Mouse (Mus musculus) natural killer cell, adult 2 months (primary cell): ENCODE data around the gene Gm42417.
"Not testable (repeated sequence)": the region's sequence is repeated elsewhere in the genome, so short reads cannot be mapped to it uniquely, and the experiment has no call there.

Experiments used
- DNase-seq, 2 experiments: peaks; one replicate each; pipeline ENCODE4 v3.0.0; 2022; ENCODE audit warnings: low spot score in 2 of 2

The Gm42417 gene

DNA sequence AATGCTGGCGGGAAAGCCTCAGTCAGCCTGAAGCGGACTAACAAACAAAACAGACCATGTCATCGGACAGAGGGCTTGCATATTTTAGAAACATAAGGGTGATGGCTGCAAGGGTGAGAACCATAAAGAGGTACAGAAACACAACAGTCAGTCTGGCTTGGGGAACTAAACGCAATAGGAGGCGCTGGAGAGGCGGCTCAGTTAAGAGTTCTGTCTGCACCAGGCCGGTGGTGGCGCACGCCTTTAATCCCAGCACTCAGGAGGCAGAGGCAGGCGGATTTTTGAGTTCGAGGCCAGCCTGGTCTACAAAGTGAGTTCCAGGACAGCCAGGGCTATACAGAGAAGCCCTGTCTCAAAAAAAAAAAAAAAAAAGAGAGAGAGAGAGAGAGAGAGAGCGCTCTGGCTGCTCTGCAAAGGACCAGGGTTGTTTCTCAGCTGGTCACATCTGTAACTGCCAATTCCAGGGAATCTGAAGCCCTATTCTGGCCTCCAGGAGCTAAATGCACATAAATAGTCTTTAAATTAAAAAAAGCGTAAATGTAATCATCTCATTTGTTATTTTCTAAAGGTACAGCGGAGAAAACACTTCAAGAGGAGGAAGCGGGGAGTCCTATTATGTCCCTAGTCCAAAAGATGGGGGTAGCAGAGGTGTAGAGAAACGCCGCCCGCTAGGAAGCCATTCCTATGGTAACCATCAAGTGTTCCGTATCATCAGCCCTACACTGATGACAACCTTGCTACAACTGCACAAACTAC, 6.8 kb upstream of the Gm42417 start:
- DNase-seq = peak in 1 of 2 experiments; percentile 38

DNA sequence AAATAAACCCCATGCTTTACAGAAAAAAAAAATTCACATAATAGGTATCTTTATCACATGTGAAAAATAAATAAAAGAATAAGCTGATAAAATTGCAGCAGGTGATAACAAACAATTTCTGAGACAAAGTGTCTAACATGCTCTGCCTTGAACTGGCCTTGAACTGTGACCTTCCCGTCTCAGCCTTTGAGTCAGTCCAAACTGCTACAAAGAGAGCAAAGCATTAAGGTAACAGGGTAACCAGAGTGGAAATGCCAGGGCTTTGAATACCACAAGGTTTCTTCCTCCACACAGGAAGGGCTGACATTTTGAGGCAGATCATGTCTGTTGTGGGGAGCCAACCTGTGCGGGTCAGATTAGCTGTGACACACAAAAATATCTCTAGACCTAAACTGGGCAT, 6.2 kb upstream of the Gm42417 start:
- no peak for DNase-seq

DNA sequence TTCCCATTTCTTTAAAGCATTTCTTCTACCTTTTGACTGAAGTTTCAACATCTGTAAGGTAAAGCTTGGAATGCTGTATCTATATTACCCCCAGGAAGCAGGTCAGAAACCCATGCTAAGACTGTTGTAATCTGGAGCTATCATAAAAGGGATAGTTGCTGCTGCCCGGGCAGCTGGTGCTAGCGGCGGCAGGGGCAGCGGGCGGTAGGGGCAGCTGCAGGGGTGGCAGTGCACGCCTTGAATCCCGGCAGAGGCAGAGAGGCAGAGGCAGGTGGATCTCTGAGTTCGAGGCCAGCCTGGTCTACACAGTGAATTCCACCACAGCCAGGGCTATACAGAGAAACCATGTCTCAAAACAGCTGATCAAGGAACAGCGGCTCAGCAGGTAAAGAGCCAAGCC, 3.7 kb upstream of the Gm42417 start:
- no peak for DNase-seq

DNA sequence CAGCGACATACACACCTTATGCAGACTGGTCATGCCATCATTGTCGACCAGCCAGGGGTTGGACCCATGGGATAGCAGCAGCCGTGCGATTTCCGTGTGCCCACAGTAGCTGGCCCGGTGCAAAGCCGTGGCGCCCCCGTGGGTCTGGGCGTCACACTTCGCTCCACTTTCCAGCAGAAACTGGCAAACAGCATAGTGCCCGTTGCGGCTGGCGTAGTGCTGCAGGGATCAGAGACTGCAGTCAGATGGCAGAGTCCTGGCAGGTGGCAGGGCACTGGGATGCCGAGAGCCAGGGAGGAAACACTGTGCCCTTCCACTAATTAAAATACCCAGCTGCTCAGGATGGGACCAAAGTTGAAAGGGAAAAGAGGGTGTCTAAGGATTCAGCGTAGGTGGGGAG, 2.6 kb upstream of the Gm42417 start:
- no peak for DNase-seq

DNA sequence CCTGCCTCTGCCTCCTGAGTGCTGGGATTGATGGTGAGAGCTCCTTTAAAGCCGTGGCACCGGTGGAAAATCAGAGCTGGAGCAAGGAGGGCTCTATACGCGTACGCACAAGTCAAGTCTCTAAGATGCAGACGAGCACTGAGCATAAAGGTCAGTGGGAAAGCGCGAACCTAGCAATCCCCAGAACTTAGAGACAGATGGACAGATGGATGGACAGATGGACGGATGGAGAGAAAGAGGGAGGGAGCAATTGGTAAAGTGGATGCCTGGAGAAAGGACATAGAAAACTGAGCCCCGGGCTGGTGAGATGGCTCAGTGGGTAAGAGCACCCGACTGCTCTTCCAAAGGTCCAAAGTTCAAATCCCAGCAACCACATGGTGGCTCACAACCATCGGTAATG, 1.6 kb upstream of the Gm42417 start:
- DNase-seq = no peak

DNA sequence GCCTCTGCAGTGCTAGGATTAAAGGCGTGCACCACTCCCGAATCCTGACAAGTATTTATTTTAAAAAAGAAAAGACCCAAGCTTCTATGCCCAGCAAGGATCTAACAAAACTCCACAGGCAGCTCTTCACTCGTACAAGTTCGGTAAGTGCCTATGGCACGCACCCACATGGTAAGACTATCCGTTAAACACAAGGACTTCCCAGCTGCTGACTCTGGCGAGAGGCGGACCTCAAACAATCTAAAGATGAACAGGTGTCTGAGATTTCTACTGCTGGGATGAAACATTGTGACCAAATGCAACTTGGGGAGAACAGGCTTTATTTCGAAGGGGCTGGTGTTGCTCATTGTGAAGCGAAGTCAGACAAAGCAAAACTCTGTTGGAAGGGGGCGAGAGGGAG, 903 bp upstream of the Gm42417 start:
- DNase-seq = no peak

DNA sequence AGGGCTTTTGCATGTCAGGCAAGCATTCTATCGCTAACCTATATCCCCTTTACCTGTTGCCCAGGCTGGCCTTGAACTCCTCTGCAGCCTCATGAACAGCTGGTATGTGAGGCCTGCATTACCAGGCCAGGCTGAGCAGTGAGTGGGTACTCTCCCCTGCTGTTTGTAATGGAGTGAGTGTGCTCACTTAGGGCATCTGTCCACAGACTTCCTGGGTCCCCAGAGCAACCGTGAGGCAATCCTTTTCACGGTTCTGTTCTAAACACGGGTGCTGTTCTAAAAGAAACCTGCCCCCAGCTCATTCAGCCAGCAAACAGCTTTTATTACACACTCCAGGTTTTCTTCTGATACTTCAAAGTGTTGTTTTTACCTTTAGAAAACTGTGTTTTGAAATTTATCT, 502 bp downstream of the Gm42417 start:
- no peak for DNase-seq

DNA sequence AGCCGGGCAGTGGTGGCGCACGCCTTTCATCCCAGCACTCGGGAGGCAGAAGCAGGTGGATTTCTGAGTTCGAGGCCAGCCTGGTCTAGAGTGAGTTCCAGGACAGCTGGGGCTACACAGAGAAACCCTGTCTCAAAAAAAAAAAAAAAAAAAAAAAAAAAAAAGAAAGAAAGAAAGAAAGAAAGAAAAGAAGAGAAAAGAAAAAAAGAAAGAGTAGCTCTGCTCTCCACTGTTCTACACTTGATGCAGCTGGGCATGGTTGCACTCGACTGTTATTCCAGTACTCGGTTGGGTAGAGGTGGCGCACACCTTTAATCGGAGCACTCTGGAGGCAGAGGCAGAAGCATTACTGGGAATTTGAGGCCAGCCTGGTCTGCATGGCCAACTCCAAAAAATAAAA, 2.4 kb downstream of the Gm42417 start, which contains the start of gene Ankrd23:
Gene Ankrd23, minus strand, starts transcription at position 101 of the 400 bp plus-strand sequence.
- DNase-seq = not testable (repeated sequence)

DNA sequence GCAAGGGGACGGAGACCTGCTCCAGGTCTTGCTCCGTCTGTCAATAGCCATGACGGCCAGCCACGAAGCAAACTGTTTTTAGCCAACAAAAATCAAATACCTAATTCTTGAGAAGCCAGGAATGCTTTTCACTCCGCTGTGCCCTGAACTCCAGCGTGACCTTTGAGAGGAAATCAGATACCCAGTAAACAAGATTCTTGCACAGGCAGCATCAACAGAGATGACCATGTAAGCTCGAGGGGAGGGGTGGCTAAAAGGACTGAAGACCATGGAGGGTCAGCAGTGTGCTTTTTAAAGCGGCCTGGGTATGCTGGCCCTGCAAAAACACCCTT, 2.9 kb downstream of the Gm42417 start:
- no peak for DNase-seq

DNA sequence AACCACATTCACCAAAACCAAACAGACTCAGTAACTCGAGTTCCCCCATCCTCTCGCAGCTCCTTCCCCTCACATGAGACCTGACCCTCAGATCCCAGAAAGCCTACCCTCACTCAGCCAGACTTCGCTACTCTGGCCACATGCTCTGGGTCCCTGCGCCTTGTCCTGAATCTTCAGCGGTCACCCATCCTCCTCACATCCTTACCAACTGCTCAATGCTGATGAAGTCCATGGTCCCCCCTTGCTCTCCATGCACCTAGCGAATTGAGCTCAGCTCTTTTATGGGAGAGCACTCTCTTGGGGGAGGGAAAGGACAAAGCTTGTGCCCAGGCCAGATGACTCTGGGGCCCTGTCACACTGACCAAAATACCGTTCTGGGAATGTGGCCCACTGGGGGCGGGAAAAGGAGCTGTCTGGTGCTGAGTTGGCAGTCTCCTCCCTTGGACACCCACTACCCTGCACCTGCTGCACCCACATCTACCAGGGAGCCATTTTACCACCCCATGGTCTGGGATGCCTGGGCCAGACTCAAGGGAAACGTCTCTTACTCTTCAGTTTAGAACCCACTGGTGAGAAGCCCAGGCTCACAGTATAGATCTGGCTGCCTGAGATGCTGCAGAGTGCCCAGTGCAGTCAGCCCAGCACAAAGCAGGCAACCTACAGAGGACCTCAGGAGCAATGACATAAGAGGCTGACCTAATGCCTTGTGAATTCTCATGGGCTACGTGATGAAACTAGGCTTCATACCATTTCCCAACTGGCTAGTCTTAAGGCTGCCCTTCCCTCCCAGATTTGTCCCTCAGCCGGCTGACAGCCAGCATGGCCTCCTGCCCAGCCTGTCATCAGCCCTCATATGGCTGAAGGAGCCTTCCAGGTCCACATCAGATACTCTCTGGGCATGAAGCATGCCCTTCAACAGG, 3.5 kb downstream of the Gm42417 start:
- DNase-seq = no peak

DNA sequence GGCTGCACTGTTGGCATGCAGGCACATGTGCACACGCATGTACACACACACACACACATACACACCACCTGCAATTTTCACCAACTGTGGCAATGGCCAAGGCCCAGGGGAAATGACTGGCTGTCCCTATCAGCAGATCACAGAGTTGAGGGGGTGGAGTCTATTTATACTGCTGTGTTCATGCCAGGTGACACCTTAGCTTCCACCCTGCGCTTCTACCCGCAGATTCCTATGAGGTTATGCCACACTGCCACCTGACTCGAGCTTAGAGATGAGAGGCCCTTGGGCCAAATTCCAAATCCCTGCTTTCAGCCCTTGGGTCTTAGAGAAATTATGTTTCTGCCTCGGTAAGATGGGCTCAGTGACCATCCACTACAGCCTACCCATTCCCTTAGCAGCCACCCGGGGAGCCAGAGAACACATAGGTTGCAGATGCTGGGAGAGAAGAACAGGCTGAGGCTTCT, 4.6 kb downstream of the Gm42417 start:
- DNase-seq = no peak

DNA sequence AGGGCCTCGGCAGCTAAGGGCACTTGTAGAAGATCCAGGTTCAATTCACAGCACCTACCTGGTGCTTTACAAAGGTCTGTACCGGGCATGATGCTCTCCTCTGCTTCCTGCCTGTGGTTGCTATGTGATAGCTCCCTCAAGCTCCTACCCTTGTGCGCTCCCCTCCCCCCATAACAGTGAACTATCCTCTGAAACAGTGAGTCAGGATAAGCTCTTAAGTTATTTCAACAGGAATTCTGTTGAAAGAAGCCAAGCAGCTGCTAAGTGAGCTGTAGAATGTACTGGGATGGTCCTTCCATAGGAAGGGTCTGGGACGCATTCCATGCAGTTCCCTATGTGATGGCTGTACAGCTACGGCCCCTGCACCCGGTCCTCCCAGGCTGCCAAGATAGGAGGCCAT, 5.7 kb downstream of the Gm42417 start:
- DNase-seq = no peak

DNA sequence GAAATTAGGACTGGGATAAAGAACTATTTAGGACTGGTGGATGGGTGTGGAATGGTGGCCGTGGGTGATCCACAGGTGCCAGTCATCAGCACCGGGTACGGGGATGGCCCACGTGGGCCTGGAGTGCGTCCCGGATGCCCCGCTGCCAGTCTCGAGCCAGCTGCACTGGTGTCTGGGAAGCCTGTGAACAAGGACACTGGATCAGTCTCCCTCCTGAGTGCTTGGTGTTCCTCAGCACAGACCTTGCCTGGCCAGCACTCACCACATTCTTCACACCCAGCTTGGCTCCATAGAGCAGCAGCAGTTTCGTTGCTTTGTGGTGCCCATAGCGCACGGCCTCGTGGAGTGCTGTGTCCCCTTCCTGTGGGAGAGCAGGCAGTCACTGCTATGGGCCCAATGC, 7.8 kb downstream of the Gm42417 start:
- no peak for DNase-seq

DNA sequence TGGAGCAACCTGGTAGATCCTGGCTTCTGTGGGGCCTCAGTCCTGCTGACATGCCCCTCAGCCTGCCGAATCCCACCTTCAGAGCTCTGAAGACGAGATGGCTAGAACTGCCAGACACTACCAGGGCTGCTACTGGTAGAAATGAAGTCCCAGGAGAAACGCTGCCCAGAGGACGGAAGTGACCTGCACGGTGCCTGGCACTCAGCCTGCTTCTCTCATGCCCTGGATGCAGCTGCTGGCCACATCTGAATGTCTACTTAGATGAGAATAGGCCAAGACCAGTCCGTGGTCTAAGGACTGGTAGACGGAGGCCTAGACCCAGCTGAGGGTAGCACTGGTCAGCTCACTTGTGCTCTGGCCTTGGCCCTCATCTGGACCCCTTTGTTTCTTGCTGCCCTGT, 8.3 kb downstream of the Gm42417 start:
- no peak for DNase-seq

DNA sequence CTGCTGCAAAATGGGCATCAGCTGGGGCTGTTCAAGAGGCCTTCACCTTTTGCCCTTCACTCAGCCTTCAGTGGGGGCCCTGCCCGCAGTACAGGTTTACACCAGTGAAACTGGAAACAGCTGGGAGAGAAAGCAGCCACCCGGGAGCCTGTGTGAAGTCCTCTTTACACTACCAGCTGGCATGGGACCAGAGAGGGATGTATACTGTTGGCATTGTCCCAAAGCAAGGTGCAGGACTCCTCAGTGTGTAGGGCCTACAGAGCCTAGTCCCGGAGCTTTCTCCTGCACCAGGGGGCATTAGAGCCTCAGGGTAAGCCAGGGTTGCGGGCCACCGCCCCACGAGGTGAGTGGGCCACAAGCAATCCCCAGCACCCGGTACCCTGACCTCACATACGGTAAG, 8.7 kb downstream of the Gm42417 start:
- DNase-seq = no peak

DNA sequence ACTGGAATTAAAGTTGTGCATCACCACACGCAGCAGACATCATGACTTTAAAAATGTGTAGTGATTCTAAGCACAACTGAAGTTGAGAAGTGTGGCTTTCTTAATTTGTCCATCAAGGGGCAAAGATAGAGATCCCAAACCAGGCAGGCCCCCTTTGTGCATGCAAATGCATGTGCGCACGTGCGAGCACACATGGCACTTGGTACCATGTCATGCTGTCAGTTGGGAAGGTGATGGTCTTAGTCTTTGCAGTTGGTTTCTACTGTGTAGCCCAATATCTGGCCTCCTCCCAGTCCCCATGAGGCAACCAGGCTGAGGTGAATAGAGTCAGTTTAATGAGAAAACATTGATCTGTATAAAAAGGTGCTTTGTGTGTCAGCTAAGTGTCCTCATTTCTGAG, 9.4 kb downstream of the Gm42417 start:
- no peak for DNase-seq

DNA sequence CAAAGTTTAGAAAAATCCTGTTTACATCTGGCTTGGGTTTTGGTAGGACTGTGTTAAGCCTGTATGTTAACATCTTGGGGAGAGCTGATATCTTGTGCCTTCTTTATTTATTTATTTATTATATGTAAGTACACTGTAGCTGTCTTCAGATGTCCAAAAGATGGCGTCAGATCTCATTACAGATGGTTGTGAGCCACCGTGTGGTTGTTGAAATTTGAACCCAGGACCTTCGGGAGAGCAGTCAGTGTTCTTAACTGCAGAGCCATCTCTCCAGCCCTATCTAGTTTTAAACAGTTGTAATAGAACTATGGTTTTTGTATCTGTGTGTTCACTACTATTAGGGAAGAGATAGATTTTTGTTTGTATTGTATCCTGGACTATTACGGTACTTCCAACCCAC, 10.0 kb downstream of the Gm42417 start:
- DNase-seq = no peak

DNA sequence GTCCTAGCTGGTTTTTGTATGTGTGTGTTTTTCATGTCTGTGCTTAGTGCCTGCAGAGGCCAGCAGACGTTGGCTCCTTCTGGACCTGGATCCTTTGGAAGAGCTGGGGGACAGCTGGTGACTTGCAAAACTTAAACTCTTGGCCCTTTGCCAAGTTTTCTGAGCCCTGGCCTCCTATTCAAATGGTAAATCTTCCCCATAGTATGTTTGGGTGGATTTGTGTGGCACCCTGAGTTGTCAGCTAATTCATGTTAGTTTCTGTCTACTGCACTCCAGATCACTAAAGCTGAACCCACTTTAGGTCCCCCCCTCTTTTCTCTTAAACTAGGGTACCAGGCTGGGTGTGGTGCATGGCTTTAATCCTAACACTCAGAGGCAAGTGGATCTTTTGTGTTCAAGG, 10.9 kb downstream of the Gm42417 start:
- no peak for DNase-seq

DNA sequence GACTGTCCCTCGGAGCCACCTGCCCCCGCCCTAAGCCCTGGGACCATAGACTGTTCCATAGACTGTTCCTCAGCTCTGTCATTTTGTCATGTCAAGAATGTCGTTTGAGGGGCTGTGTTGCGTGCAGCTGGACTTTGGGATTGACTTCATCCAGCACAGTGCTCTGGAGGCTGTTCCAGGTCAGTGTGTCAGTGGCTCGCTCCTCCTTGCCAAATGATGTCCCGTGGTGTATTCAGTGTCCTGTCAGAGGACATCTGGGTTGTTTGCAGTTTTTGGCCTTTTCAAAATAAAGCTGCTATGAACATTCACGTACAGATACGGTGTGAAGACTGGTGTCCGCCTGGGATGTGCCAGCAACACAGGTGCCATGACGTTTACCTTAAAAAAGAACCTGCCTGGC, 12.3 kb downstream of the Gm42417 start:
- no peak for DNase-seq

DNA sequence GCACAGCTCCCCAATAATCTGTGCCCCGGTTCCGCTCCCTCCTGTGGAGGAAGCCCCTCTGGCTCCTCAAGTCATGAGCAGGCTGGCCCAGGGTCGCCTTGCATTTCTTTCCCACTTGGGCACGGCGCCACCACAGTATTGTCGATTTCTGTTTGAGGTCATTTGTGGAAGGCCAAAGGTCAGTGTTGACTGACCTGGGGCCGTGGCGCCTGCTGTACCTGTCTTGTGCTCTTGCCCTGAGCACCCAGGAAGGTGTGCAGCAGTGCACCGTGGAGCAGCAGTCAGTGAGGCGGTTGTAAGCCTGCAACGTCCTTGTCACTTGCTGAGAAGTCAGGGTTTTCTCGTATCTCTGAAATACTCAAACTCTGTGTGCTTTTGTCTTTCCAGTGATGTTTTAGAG, 13.5 kb downstream of the Gm42417 start:
- DNase-seq = no peak

DNA sequence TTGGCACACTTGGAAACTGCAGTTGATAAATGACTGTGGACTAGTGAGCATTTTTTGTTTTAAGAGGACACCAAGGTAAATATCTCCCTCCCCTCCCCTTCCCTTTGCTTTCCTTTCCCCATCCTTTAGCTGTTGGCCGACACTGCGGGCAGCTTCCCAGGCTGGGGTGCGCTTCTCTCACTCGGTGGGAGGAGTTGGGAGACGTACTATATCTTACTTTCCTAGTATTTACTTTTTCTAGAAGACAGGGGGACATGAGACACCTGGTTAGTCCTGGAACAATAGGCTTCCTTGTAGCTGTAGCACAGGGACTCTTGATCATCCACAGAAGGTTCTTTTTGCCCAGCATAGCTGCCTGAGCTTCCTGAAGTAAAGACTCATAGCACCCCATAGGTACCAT, 15.2 kb downstream of the Gm42417 start:
- DNase-seq = no peak

DNA sequence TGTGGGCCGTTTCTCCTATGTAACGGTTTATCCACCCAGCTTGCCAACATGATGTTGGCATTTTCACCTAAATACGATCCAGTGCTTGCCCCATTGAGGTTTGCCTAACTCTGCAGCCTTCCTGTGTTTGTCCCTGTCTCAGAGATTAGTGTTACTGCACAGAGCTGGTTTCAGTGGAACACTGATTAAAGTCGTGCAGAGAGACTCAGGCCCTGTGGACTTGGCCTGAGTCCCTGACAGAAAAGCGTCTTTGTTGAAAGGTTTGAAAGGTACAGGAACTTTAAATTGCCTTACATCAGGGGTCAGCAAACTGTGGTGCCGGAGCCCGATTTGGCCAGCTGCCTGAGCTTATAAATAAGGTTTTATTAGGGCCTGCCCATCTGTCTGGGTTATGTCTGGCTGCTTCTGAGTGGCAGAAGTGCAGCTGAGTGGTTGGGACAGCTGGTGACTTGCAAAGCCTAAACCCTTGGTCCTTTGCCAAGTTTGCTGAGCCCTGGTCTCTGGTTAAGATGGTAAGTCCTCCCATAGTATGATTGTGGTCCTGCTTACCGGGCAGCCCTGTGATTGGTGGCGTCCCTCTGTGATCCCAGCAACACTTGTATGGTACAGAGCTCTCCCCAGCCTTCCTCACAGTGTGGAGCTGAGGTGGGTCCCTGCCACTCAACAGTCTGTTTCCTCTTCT, 15.8 kb downstream of the Gm42417 start:
- DNase-seq = no peak

DNA sequence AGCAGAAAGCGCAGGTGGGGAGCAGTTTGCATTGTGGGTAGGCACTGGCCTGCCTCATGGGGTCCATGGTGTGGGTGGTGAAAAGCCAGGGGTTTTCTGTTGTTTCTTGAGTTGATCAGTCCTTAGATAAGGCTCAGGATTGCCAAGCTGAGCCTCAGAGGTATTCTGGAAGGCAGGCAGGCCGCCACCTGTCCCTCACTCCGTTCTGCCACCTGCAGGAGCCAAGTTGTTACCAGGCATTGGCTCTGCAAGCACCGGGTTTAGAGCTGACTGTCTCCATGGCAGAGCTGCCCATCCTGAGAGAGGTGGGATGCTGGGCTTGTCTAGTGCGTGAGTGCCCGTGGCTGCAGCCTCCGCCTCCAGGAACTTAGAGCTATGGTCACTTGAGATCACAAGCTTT, 17.0 kb downstream of the Gm42417 start:
- DNase-seq = no peak
